Mouse (Mus musculus) CD4-positive, CD25-positive, alpha-beta regulatory T cell, adult 4 months (primary cell): ENCODE data around the gene 1700001P01Rik. TPM values are rescaled to one million over a fixed set of nuclear protein-coding genes. Genes with fewer than 3 reads are reported as not detected.
"Not testable (repeated sequence)": the region's sequence is repeated elsewhere in the genome, so short reads cannot be mapped to it uniquely, and the experiment has no call there.

Experiments
- ATAC-seq: one replicate; pipeline ENCODE4 v1.8.0; 2017
- polyA plus RNA-seq, 2 experiments: library from polyadenylated mRNA; unstranded; fragments of 100-300 nt; shearing (Covaris generic); gene quantifications; one replicate each; pipeline ENCODE4 v1.2.1; 2017

The 1700001P01Rik gene
- polyA plus RNA-seq, 2 experiments from 2014 or later = not detected

DNA sequence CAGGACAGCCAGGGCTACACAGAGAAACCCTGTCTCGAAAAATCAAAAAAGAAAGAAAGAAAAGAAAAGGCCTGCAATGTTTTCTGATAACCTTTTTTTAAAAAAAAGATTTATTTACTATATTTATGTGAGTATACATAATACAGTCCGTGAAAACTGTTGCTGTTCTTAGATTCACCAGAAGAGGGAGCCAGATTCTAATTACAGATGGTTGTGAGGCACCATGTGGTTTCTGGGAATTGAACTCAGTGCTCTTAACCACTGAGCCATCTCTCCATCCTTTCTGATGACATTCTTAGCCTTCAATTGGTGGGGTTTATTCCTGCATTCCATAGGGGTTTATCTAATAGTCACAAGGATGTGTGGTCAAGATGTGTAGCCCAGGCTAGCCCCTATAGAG lies 17.4 kb upstream of the 1700001P01Rik start:
- peak; percentile 72 for ATAC-seq

DNA sequence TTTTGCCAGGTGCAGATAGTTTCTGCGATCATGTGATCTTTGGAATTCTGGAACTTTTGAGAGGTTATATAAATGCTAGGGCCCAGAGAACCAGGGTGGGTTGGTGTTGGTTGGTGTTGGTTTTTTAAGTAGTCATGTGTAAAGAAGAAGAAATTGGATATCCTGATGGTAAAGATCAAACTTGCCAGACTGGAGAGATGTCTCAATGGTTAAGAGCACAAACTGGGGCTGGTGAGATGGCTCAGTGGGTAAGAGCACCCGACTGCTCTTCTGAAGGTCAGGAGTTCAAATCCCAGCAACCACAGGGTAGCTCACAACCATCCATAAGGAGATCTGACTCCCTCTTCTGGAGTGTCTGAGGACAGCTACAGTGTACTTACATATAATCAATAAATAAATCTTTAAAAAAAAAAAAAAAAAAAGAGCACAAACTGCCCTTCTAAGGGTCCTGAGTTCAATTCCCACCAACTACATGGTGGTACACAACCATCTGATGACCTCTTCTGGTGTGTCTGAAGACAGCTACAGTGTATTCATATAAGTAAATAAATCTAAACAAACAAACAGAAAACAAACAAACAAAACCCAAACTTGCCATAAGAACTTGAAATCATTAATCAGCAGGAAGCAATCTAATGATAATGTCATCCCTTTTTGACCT lies 15.2 kb upstream of the 1700001P01Rik start:
- ATAC-seq = not testable (repeated sequence)

DNA sequence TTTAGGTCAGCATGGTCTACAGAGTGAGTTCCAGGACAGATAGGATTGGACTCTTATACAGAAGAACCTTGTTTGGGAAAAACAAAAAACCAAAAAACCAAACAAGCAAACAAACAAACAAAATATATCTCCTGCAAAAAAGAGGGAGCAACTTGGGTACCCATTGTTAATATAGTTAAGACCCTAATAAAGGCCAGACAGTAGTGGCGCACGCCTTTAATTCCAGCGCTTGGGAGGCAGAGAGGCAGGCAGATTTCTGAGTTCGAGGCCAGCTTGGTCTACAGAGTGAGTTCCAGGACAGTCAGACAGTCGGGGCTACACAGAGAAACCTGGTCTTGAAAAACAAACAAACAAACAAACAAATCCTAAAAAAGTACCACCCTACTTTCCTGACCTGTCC lies 14.0 kb upstream of the 1700001P01Rik start:
- no peak for ATAC-seq

DNA sequence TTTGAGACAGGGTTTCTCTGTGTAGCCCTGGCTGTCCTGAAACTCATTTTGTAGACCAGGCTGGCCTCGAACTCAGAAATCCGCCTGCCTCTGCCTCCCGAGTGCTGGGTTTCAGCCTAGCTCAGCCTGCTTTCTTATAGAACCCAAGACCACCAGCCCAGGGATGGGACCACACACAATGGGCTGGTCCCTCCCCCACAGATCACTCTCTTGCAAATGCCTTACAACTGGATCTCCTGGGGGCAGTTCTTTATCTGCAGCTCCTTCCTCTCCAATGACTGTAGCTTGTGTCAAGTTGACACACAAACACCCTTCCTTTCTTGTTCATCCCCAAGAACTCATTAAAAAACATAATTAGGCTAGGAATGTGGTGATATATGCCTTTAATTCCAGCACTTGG lies 12.2 kb upstream of the 1700001P01Rik start:
- no peak for ATAC-seq

DNA sequence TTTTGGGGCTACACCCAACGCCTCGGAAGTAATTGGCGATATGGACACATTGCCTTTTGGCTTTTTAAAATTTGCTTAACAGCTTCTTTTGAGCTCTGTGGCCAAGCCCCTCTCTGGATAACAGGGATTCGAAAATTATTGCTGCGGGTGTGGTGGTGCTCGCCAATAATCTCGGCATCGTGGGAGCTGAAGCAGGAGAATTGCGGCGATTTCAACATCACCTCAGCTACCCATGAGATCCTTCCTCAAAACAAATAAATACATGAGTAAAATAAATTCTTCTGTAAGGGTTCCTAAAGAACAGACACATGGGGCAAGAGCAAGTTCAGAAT lies 6.8 kb upstream of the 1700001P01Rik start:
- ATAC-seq = no peak

DNA sequence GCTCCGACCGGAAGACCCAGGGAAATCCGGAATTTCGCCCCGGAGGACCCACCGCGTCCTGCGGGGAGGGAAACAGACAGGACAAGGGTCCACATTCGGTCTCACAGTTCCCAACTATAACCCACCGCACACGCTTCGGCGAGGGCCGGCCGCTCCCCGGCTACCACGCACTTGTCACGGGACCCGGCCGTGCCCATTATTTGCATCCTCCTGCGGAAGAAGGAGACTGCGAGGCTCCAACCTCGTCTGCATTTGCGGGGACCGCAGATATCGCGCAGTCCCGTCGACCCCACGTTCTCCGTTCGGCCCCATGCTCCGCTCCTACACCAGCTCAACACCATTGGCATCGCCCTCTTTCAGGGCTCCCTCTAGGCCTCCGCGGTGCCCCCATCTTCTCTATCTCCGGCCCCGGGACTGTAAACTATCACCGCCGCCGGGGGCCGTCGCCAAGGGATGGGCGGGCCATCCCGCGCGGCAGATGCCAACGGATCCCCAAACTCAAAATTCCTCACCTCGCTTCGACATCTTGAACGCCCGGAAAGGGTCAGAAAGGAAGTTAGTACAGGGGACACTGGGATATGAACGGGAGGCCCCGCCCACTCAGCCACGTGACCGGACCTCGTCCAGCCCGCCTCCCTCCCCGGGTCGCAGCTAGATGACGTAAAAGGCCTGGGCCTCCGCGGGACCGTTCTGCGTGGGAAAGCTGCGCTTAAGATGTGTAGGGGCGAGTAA lies 6.3 kb upstream of the 1700001P01Rik start, which contains the start of gene Rpl23:
Gene Rpl23 (minus strand): TSS at position 606 of the 732 bp plus-strand sequence.
- ATAC-seq = peak; percentile 91

DNA sequence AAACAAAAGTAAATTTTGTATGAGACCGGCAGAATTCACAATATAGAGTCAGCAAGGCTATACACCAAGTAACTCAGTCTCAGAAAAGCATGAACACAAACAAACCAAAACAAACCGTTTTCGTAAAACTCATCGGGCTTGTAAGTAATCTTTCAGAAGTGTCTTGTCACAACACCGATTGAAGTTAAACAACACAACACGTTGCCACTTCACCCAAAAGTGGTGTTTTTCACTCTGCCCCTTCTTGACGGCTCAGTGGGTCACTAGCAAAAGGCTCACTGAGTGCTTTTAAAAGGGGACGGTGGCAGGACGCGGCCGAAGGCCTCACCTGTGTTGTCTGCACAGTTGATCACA lies 5.7 kb upstream of the 1700001P01Rik start:
- no peak for ATAC-seq

DNA sequence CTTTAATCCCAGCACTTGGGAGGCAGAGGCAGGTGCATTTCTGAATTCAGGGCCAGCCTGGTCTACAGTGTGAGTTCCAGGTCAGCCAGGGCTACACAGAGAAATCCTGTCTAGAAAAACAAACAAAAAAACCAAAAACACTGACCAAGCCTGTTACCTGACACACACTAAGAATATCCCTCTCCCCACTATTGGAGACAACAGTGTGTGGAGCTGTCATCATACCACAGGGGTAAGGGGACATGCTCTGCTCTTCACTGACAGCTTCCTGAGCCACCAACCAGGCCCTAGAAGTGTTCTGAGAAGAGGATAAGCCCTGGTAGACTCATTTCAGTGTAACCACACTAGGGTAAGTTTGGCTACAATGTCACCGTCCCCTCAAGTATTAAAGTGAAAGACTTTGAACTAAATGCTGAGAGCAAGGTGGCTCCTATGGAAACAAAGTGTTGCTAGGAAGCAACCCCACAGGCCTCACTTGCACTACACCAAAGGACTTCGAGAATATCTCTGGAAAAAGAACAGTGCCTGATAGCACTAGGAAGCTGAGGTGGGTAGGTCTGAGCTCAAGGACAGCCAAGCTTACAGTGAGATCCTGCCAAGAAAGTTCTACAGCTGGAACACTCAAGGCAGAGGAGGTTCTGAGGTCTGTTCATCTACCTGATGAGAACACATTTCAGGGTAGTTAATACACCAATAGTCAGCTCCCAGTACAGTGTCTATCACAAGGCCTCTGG lies 4.4 kb upstream of the 1700001P01Rik start:
- ATAC-seq = no peak

DNA sequence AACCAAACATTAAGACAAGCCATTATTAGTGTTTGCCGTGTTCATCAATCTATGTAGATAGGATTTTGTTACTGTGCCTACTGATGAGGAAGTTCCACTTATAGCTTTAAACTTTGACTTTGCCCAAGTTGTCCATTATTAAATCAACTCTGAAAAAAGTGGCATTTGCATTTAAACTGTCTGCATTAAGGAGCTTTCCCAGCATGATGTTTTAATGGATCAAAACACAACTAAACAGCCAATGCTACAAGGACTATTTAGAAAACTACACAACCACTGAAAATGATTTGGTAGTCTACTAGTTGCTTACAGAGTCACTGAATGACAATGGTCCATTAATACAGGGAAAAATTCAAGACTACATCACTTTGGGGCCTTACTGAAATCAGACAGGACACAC lies 3.2 kb upstream of the 1700001P01Rik start:
- no peak for ATAC-seq

DNA sequence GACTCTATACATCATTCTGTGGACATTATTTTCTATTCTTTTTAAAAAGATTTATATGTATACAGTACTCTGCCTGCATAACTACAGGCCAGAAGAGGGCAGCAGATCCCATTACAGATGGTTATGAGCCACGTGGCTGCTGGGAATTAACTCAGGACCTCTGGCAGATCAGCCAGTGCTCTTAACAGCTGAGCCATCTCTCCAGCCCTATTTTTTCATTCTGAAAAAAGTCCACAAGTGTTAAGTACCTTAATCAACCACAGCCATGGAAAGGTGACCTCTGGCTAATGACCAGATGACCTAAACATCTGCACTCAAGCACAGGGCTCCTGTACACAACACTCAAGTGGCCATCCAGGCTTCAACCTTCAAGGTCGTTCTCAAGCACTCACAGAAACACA lies 1.4 kb upstream of the 1700001P01Rik start:
- ATAC-seq = no peak

DNA sequence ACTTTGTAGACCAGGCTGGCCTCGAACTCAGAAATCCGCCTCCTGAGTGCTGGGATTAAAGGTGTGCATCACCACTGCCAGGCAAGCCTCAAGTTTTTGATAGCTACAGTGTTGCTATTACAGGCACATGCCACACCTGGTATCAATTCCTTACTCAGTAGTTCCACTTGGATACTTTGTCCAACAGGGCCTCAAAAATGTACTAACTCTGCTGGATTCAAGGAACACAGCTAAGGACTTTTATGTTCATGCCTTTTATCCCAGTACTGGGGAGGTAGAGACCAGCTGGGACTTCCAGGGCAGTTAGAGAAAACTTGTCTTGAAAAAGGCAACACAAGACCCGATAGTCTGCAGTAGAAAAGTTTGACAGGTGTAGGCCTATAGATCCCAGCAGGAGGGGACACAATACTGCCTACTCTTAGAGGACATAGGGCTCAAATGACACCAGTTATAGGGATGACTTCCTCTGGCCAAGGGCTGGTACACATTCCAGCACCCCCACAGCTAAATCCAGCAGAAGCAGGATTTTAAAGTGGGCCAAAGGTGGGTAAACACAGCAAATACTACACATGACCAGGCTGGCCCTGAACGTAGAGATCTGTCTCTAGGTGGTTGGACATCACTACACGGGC lies 895 bp upstream of the 1700001P01Rik start:
- ATAC-seq = no peak

DNA sequence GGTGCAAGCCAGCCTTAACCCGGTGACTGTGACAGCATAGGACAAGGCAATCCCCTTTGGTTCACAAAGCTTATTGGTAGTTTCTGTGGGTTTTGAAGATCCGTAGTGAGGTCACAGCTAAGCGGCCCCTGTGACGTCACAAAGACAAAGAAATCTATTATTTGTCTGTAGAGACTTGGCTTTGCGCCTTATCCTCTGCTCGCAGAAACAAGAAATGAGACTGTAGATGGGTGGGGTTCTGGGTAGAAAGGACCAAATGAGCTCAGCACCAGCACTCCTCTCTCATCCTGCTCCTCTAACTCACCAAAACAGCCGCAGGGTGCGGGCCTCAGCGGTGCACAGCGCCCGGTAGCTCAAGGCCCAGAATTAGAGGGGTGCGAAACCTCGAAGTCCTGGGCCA lies 532 bp downstream of the 1700001P01Rik start:
- ATAC-seq = no peak

DNA sequence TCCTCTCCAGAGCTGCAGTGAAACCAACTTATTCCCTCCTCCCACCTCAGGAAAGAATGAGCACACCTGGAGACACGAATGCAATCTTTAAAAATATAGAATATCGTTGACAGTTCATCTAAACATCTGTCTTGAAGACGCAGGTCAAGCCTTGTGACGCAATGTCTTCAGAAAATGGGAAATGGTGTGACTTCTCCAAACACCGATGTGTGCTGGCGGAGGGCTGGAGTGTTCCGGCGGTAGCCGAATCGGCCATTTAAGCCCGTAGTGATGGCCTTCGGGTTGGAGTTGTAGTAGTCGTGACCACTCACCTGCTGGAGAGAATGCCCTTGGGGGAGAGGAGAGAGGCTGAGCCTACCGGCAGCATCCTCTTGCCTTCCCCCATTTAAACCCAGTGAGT lies 4.3 kb downstream of the 1700001P01Rik start:
- no peak for ATAC-seq

DNA sequence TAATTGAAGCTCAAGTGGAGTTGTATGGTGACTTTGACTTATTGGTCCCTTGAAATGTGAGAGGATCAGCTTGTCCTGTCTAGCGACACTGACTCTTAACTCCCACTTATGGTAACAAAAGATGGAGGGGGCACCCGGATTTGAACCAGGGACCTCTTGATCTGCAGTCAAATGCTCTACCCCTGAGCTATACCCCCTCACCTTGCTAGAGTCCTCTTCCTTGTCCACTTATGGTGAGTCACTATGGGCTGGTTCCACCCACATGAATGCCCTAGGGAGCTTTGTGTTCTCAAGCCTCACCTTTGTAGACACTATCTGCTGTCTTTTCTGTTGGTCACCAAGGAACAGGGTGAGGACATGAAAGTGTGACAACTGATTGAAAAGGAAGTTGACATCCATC lies 6.0 kb downstream of the 1700001P01Rik start:
- no peak for ATAC-seq

DNA sequence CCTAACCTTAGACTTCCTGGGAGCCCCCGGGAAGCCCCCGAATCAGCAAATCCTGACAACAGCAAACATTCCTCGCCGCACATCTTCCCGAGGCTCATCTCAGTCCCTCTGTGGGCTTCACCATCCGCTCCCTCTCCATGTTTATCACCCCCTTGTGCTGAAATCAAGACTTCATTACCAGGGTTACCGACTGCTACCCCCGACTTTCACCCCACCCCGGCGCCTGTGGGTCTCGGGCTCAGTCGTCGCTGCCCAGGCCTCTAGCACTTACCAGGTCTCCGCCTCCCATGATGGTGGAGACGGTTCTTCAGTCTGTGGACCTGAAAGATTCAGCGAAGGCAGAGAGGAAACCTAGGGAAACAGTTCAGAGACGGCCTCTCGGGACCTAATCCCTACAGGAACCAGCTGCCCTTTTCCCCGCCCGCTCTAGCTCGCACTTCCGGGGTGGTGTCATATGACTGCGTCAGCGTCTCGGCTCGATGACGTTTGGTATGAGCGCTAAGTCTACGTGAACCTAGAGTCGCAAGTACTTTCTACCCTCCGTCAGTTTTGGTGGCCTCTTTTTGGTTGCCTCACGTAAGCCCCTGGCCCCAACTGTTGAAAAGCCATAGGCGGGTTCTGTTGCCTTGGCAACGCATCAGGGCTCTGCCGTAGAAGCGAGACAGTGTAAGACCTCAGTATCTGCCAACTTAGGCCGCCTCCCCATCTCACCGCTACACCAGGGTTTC lies 9.4 kb downstream of the 1700001P01Rik start, which contains the start of gene Cwc25:
Gene Cwc25 (minus strand): TSS at position 403 of the 728 bp plus-strand sequence.
- peak; percentile 99 for ATAC-seq

DNA sequence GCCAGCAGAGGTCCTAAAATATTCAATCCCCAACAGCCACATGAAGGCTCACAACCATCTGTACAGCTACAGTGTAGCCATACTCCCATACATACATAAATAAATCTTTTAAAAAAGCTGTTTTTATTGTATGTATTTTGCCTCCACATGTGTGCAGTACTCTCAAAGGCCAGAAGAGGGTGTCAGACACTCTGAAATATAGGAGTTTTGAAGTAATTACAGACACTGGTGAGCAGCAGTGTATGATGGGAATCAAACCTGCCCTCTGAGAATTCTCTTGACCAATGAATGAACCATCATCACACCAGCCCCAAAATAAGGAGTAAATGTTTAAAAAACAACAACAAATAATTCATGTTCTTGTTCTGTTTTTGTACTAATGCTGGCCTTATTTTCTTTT lies 14.1 kb downstream of the 1700001P01Rik start:
- ATAC-seq = no peak

DNA sequence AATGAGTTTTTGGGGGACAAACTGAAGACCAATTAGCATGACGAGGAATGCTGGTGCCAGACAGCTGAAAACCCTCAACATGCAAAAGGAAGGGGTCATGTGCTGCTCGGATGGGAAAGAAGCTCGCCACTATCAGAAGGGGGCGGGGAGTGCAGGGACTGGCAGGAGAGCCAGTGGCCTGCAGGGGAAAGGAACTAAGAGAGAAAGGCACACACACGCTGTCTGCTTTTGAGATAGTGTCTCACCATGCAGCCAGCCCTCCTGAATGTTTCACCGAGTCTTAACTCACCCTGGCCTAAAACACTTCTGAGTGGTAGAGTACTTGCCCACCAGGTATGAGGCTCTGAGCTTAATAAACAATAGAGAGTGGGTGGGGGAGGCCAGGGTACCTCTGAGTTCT lies 16.8 kb downstream of the 1700001P01Rik start:
- ATAC-seq = no peak

DNA sequence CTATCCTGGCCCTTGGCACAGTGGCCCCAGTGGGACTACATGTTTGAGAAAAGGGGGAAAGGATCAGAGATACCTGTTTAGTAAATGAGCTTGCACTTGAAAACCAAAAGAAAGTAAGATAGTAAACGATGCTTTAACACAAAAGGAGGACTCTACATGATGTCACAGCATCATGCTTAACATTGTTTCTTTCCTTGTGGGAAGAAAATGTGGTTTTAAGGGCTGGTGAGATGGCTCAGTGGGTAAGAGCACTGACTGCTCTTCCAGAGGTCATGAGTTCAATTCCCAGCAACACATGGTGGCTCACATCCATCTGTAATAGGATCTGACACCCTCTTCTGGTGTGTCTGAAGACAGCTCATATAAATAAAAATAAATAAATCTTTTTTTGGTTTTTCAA lies 17.6 kb downstream of the 1700001P01Rik start:
- no peak for ATAC-seq

DNA sequence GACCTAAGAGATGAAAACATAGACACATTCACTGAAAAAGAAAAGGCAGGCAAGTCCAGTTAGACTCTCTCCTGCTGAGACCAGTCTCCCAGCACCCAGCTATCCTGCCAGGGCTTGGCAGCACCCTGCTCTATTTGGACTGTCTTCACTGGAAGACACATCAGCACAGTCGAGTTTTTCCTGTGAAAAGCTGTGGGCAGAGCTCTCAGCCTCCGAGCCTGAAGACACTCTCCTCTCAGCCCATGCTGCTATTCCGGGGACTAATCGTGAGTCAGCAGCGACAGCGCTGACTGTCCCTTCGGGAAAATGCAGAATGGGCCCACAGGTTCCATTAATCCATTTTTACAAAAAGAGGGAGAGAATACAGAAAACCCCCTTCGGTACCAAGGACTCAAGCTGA lies 22.4 kb downstream of the 1700001P01Rik start:
- no peak for ATAC-seq

DNA sequence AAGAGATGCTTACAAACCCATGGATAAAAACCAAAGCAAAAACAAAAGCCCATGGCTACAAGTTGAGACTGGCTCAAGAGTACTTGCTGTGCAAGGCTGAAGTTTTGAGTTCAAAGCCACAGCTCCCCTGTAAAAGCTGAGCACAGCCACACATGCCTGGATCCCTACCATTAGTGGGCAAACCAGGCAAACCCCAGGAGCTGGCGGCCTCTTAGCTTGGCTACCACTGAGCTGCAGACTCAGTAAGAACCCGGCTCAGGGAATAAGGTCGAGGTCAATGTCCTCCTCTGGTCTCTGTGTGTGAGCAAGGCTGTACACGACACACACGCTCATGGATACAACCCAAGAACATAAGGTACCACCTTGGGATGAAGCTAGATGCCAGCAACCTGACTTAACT lies 27.2 kb downstream of the 1700001P01Rik start:
- no peak for ATAC-seq

DNA sequence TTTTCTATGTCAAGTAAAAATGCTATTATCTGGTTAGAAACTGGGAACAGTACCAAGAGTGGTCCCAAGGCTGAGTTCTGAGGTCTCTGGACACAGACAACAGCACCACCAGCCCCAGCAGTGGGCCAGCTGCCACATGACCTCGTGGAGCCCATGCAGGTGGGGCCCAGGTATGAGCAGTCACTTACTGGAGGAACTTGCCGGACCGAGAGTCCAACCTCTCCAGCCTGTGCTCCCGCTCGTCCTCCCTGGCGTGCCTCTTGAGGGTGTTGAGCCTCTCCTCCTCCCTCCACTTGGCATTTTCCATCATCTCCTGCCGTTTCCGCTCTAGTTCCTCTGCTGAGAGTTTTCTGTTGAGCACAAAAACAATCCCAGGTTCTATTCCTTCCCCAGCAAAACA lies 27.9 kb downstream of the 1700001P01Rik start:
- no peak for ATAC-seq

DNA sequence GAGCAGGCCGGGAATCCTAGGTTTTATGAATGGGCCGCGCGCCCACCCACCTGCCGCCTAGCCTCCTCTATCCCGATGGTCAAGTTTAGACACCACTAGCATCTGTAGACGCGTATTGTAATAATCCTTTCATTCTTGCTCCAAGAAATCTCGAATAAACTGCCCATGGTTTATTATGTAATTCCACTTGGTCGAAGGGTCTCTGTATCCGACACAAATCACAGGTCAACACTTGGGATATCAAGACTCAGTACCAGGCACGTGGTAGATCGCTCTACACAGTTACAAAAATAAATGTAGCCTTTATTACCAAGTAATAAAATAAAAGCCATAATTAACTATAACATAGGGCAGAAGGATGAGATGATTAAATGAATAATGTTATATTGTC lies 30.4 kb downstream of the 1700001P01Rik start:
- no peak for ATAC-seq
